Mouse (Mus musculus) limb, embryonic 11.5 days (tissue): ENCODE data around the gene Fam155a. TPM values are rescaled to one million over a fixed set of nuclear protein-coding genes. Genes with fewer than 3 reads are reported as not detected.

Experiments used
- ATAC-seq: fragments of 200-750 bp; cut with Nextera tagmentation; 2 replicates; pipeline ENCODE4 v1.8.0; 2017; ENCODE audit warnings: low read depth; ENCODE audit not compliant: insufficient number of reproducible peaks, low FRiP score, low TSS enrichment
- DNase-seq: peaks from one replicate; pipeline ENCODE4 v3.0.0-alpha.2; 2015; ENCODE audit warnings: low spot score
- H3K27ac ChIP-seq: fragments of 300-500 bp; sonication (generic); replicated peaks from 2 replicates; pipeline ENCODE4 v1.5.1; 2014; ENCODE audit warnings: low read depth, mild to moderate bottlenecking, low read length
- H3K27me3 ChIP-seq: fragments of 300-500 bp; sonication (generic); 2 replicates; pipeline ENCODE4 v1.6.1; 2014; ENCODE audit warnings: mild to moderate bottlenecking, low read length, mixed read lengths; ENCODE audit not compliant: control insufficient read depth, insufficient read depth
- H3K36me3 ChIP-seq: fragments of 300-500 bp; sonication (generic); 2 replicates; pipeline ENCODE4 v1.6.1; 2014; ENCODE audit warnings: mild to moderate bottlenecking, low read length, moderate library complexity, mixed read lengths; ENCODE audit not compliant: control insufficient read depth, insufficient read depth
- H3K4me1 ChIP-seq: fragments of 300-500 bp; sonication (generic); 2 replicates; pipeline ENCODE4 v1.6.1; 2014; ENCODE audit warnings: low read length, mixed read lengths; ENCODE audit not compliant: control insufficient read depth, insufficient read depth
- H3K4me2 ChIP-seq: fragments of 300-500 bp; sonication (generic); 2 replicates; pipeline ENCODE4 v1.6.1; 2014; ENCODE audit warnings: low read depth, mild to moderate bottlenecking, moderate library complexity; ENCODE audit not compliant: severe bottlenecking
- H3K4me3 ChIP-seq: fragments of 300-500 bp; sonication (generic); 2 replicates; pipeline ENCODE4 v1.5.1; 2014; ENCODE audit warnings: low read depth, low read length
- H3K9ac ChIP-seq: fragments of 300-500 bp; sonication (generic); 2 replicates; pipeline ENCODE4 v1.6.1; 2014; ENCODE audit warnings: mild to moderate bottlenecking, low read length
- H3K9me3 ChIP-seq: fragments of 300-500 bp; sonication (generic); 2 replicates; pipeline ENCODE4 v1.6.1; 2016; ENCODE audit warnings: low read length; ENCODE audit not compliant: control insufficient read depth
- WGBS: fragments of 180-500 bp; shearing (Covaris S2); extraction: QIAGEN DNeasy Blood & Tissue Kit; methylation state at CpG from one replicate; pipeline ENCODE4 v1.1.7; 2014; 5-methylcytosine and 5-hydroxymethylcytosine counted together
- polyA plus RNA-seq: library from polyadenylated mRNA; unstranded; fragments of >200 nt; fragmentation: Nextera tagmentation; extraction: Ambion mirVana; gene quantifications from 2 replicates; pipeline ENCODE4 v1.2.1, GENCODE M21; 2014

The Fam155a gene
- polyA plus RNA-seq, 1 experiment from 2014 or later: 0.15 TPM

GRCm38 (mm10) chr8:9569516-9570170, 201.3 kb downstream of the Fam155a start:
- ATAC-seq: no peak
- Histone ChIP-seq H3K4me3 (no peak overlapping the region), H3K27me3 (no peaks in the 10 kb centered on the region), H3K27ac (no peak overlapping the region), H3K36me3 (no peaks in the 10 kb centered on the region), H3K9me3 (no peaks in the 10 kb centered on the region), H3K9ac (no peak overlapping the region), H3K4me2 (no peak overlapping the region), H3K4me1 (no peaks in the 10 kb centered on the region)
- 81% methylated on average over 4 of the region's 4 CpGs for WGBS
- no peak for DNase-seq

- H3K36me3 ChIP-seq: no peaks in the 10 kb centered on the region
- H3K9me3 ChIP-seq: no peaks in the 10 kb centered on the region
- ATAC-seq: no peak
- no peak for DNase-seq
- no peak overlapping the region for H3K9ac ChIP-seq
- no peaks in the 10 kb centered on the region for H3K4me1 ChIP-seq
- 76% methylated on average over 3 of the region's 3 CpGs for WGBS
- H3K4me3 ChIP-seq: no peak overlapping the region
- no peak overlapping the region for H3K27ac ChIP-seq
- no peak overlapping the region for H3K4me2 ChIP-seq
- H3K27me3 ChIP-seq: no peaks in the 10 kb centered on the region
These were observed 221.8 kb downstream of the Fam155a start for GRCm38 (mm10) chr8:9549199-9549598.

GRCm38 (mm10) chr8:9547558-9547954, 223.4 kb downstream of the Fam155a start:
- no peaks in the 10 kb centered on the region for H3K36me3 ChIP-seq
- H3K4me1 ChIP-seq: no peaks in the 10 kb centered on the region
- H3K9me3 ChIP-seq: no peaks in the 10 kb centered on the region
- no peak for DNase-seq
- 70% methylated on average over 2 of the region's 2 CpGs for WGBS
- no peak overlapping the region for H3K27ac ChIP-seq
- H3K9ac ChIP-seq: no peak overlapping the region
- no peak overlapping the region for H3K4me3 ChIP-seq
- H3K27me3 ChIP-seq: no peaks in the 10 kb centered on the region
- H3K4me2 ChIP-seq: no peak overlapping the region
- ATAC-seq: no peak

GRCm38 (mm10) chr8:9546919-9547557, 223.9 kb downstream of the Fam155a start:
- H3K27me3 ChIP-seq: no peaks in the 10 kb centered on the region
- ATAC-seq (no peak), DNase-seq (no peak)
- no peak overlapping the region for H3K27ac ChIP-seq
- H3K4me1 ChIP-seq: no peaks in the 10 kb centered on the region
- no peaks in the 10 kb centered on the region for H3K36me3 ChIP-seq
- WGBS: 79% methylated on average over 6 of the region's 6 CpGs
- H3K9me3 ChIP-seq: no peaks in the 10 kb centered on the region
- H3K4me3 ChIP-seq: no peak overlapping the region
- no peak overlapping the region for H3K4me2 ChIP-seq
- H3K9ac ChIP-seq: no peak overlapping the region

GRCm38 (mm10) chr8:9546429-9546828, 224.5 kb downstream of the Fam155a start:
- no peaks in the 10 kb centered on the region for H3K9me3 ChIP-seq
- H3K27ac ChIP-seq: no peak overlapping the region
- no peak overlapping the region for H3K4me2 ChIP-seq
- no peak for DNase-seq
- no peaks in the 10 kb centered on the region for H3K27me3 ChIP-seq
- no peaks in the 10 kb centered on the region for H3K4me1 ChIP-seq
- H3K36me3 ChIP-seq: no peaks in the 10 kb centered on the region
- 90% methylated on average over 6 of the region's 6 CpGs for WGBS
- H3K9ac ChIP-seq: no peak overlapping the region
- no peak overlapping the region for H3K4me3 ChIP-seq
- ATAC-seq: no peak

GRCm38 (mm10) chr8:9545665-9546064, 225.3 kb downstream of the Fam155a start:
- 86% methylated on average over 2 of the region's 2 CpGs for WGBS
- H3K4me1 ChIP-seq: no peaks in the 10 kb centered on the region
- H3K9ac ChIP-seq: no peak overlapping the region
- no peaks in the 10 kb centered on the region for H3K36me3 ChIP-seq
- no peak for ATAC-seq
- no peaks in the 10 kb centered on the region for H3K9me3 ChIP-seq
- H3K4me3 ChIP-seq: no peak overlapping the region
- H3K4me2 ChIP-seq: no peak overlapping the region
- no peak for DNase-seq
- H3K27me3 ChIP-seq: no peaks in the 10 kb centered on the region
- H3K27ac ChIP-seq: no peak overlapping the region

- WGBS: 65% methylated on average over 5 of the region's 5 CpGs
- DNase-seq: no peak
- no peaks in the 10 kb centered on the region for H3K9me3 ChIP-seq
These were observed 235.1 kb downstream of the Fam155a start for GRCm38 (mm10) chr8:9535730-9536372.

GRCm38 (mm10) chr8:9526515-9526914, 244.4 kb downstream of the Fam155a start:
- Histone ChIP-seq H3K27ac (no peak overlapping the region), H3K4me3 (no peak overlapping the region), H3K4me2 (no peak overlapping the region), H3K36me3 (no peaks in the 10 kb centered on the region), H3K9me3 (no peaks in the 10 kb centered on the region), H3K27me3 (no peaks in the 10 kb centered on the region), H3K4me1 (no peaks in the 10 kb centered on the region), H3K9ac (no peak overlapping the region)
- DNase-seq (no peak), ATAC-seq (no peak)
- 86% methylated on average over 3 of the region's 3 CpGs for WGBS

More at GRCm38 (mm10) chr8:9535730-9536372, 235.1 kb downstream of the Fam155a start:
- Histone ChIP-seq H3K4me2 (no peak overlapping the region), H3K27me3 (no peaks in the 10 kb centered on the region), H3K4me3 (no peak overlapping the region), H3K36me3 (no peaks in the 10 kb centered on the region), H3K9ac (no peak overlapping the region), H3K27ac (no peak overlapping the region), H3K4me1 (no peaks in the 10 kb centered on the region)
- ATAC-seq: no peak; the same call in 1 of the 2 replicates
